Mouse (Mus musculus): Measurements from ENCODE around the gene Mepce. TPM values are rescaled to one million over a fixed set of nuclear protein-coding genes. Genes with fewer than 3 reads are reported as not detected.

The Mepce gene
- polyA plus RNA-seq, 1 experiment from 2014 or later, result 5.8 TPM

GRCm38 (mm10) chr5:137758921-137759534, 28.4 kb downstream of the Mepce start:
- peak overlapping the region; percentile 65 for H3K27ac ChIP-seq (replicated peaks)
- H3K9ac ChIP-seq (ENCODE audit: low read length), result no peak overlapping the region
- no peaks in the 10 kb centered on the region for H3K9me3 ChIP-seq (ENCODE audit: control insufficient read depth, low read length)
- H3K27me3 ChIP-seq (ENCODE audit: control insufficient read depth, insufficient read depth, low read length), result no peaks in the 10 kb centered on the region
- no peaks in the 10 kb centered on the region for H3K4me1 ChIP-seq (replicated peaks; ENCODE audit: control insufficient read depth, insufficient read depth)
- H3K4me2 ChIP-seq (replicated peaks; ENCODE audit: low read depth), result no peak overlapping the region
- no peak overlapping the region for H3K4me3 ChIP-seq (ENCODE audit: low read depth, low read length)
- DNase-seq (ENCODE audit: low spot score) (no peak), ATAC-seq (ENCODE audit: low FRiP score, low TSS enrichment) (no peak)
- WGBS, result 88% methylated on average over 19 of the region's 19 CpGs
- no peak for TF ChIP-seq CTCF (IDR thresholded peaks at IDR 0.05; ENCODE audit: low read depth)
- no peak for TF ChIP-seq EP300 (optimal IDR thresholded peaks at IDR 0.05)
- H3K36me3 ChIP-seq (ENCODE audit: control insufficient read depth, insufficient read depth, low read length), result peaks cover 18% of the 10 kb centered on the region

GRCm38 (mm10) chr5:137757887-137758286, 29.6 kb downstream of the Mepce start:
- WGBS, result 83% methylated on average over 6 of the region's 6 CpGs
- Histone ChIP-seq H3K4me2 (replicated peaks; ENCODE audit: low read depth) (no peak overlapping the region), H3K36me3 (ENCODE audit: control insufficient read depth, insufficient read depth, low read length) (peaks cover 22% of the 10 kb centered on the region), H3K4me1 (replicated peaks; ENCODE audit: control insufficient read depth, insufficient read depth) (0 out of 2 replicates have a peak, but pooled peaks cover 2% of the 10 kb centered on the region), H3K27me3 (ENCODE audit: control insufficient read depth, insufficient read depth, low read length) (no peaks in the 10 kb centered on the region), H3K4me3 (ENCODE audit: low read depth, low read length) (no peak overlapping the region), H3K9ac (ENCODE audit: low read length) (no peak overlapping the region), H3K9me3 (ENCODE audit: control insufficient read depth, low read length) (no peaks in the 10 kb centered on the region), H3K27ac (replicated peaks) (no peak overlapping the region)
- ATAC-seq (ENCODE audit: low FRiP score, low TSS enrichment) (no peak), DNase-seq (ENCODE audit: low spot score) (no peak)
- TF ChIP-seq CTCF (IDR thresholded peaks at IDR 0.05; ENCODE audit: low read depth) (no peak), EP300 (optimal IDR thresholded peaks at IDR 0.05) (no peak)

- peak; percentile 89 for DNase-seq (ENCODE audit: low spot score)
- Histone ChIP-seq H3K27me3 (ENCODE audit: control insufficient read depth, insufficient read depth, low read length) (no peaks in the 10 kb centered on the region), H3K4me3 (ENCODE audit: low read depth, low read length) (no peak overlapping the region), H3K36me3 (ENCODE audit: control insufficient read depth, insufficient read depth, low read length) (peaks cover 27% of the 10 kb centered on the region), H3K27ac (replicated peaks) (no peak overlapping the region), H3K4me2 (replicated peaks; ENCODE audit: low read depth) (no peak overlapping the region), H3K9me3 (ENCODE audit: control insufficient read depth, low read length) (no peaks in the 10 kb centered on the region), H3K4me1 (replicated peaks; ENCODE audit: control insufficient read depth, insufficient read depth) (0 out of 2 replicates have a peak, but pooled peaks cover 2% of the 10 kb centered on the region), H3K9ac (ENCODE audit: low read length) (no peak overlapping the region)
- ATAC-seq (ENCODE audit: low FRiP score, low TSS enrichment), result peak; percentile 45
- peak; percentile 95 for TF ChIP-seq CTCF (IDR thresholded peaks at IDR 0.05; ENCODE audit: low read depth)
- no peak for TF ChIP-seq EP300 (optimal IDR thresholded peaks at IDR 0.05)
- WGBS, result 48% methylated on average over 10 of the region's 10 CpGs
Observed at GRCm38 (mm10) chr5:137756882-137757661, 30.4 kb downstream of the Mepce start.

- Histone ChIP-seq H3K27ac (replicated peaks) (no peak overlapping the region), H3K36me3 (ENCODE audit: control insufficient read depth, insufficient read depth, low read length) (peaks cover 33% of the 10 kb centered on the region), H3K9ac (ENCODE audit: low read length) (no peak overlapping the region), H3K4me2 (replicated peaks; ENCODE audit: low read depth) (no peak overlapping the region), H3K4me1 (replicated peaks; ENCODE audit: control insufficient read depth, insufficient read depth) (0 out of 2 replicates have a peak, but pooled peaks cover 2% of the 10 kb centered on the region), H3K27me3 (ENCODE audit: control insufficient read depth, insufficient read depth, low read length) (no peaks in the 10 kb centered on the region), H3K4me3 (ENCODE audit: low read depth, low read length) (no peak overlapping the region), H3K9me3 (ENCODE audit: control insufficient read depth, low read length) (no peaks in the 10 kb centered on the region)
- DNase-seq (ENCODE audit: low spot score) (no peak), ATAC-seq (ENCODE audit: low FRiP score, low TSS enrichment) (no peak)
- TF ChIP-seq CTCF (IDR thresholded peaks at IDR 0.05; ENCODE audit: low read depth) (no peak), EP300 (optimal IDR thresholded peaks at IDR 0.05) (no peak)
- 49% methylated on average over 3 of the region's 3 CpGs for WGBS
Observed at GRCm38 (mm10) chr5:137756106-137756505, 31.3 kb downstream of the Mepce start.

GRCm38 (mm10) chr5:137755425-137755824, 32.0 kb downstream of the Mepce start:
- TF ChIP-seq EP300 (optimal IDR thresholded peaks at IDR 0.05), result no peak
- no peak for TF ChIP-seq CTCF (IDR thresholded peaks at IDR 0.05; ENCODE audit: low read depth)
- Histone ChIP-seq H3K9me3 (ENCODE audit: control insufficient read depth, low read length) (no peaks in the 10 kb centered on the region), H3K36me3 (ENCODE audit: control insufficient read depth, insufficient read depth, low read length) (peaks cover 34% of the 10 kb centered on the region), H3K9ac (ENCODE audit: low read length) (no peak overlapping the region), H3K4me2 (replicated peaks; ENCODE audit: low read depth) (no peak overlapping the region), H3K27ac (replicated peaks) (no peak overlapping the region), H3K4me1 (replicated peaks; ENCODE audit: control insufficient read depth, insufficient read depth) (0 out of 2 replicates have a peak, but pooled peaks cover 2% of the 10 kb centered on the region), H3K4me3 (ENCODE audit: low read depth, low read length) (no peak overlapping the region), H3K27me3 (ENCODE audit: control insufficient read depth, insufficient read depth, low read length) (no peaks in the 10 kb centered on the region)
- WGBS, result 80% methylated on average over 5 of the region's 5 CpGs
- no peak for ATAC-seq (ENCODE audit: low FRiP score, low TSS enrichment)
- no peak for DNase-seq (ENCODE audit: low spot score)
